Mouse (Mus musculus) left cerebral cortex, postnatal 10 days (tissue): ENCODE results near the gene Pls1. TPM values are rescaled to one million over a fixed set of nuclear protein-coding genes. Genes with fewer than 3 reads are reported as not detected.

ENCODE experiments used
- DNase-seq, 2 experiments: peaks; one replicate each; pipeline ENCODE4 v3.0.0; 2021 to 2022; ENCODE audit warnings: low spot score in 2 of 2, mixed read lengths in 1 of 2; ENCODE audit errors: extremely low spot score in 1 of 2
- intact Hi-C: fragments of 180-260 bp; cut with DNase I; formaldehyde crosslinking; loops from one replicate; pipeline ENCODE4 v1.15.1; 2025
- total RNA-seq, 2 experiments: library from RNA; stranded (reverse); gene quantifications; 2 replicates each; pipeline ENCODE4 v1.2.3; 2021

The Pls1 gene
- total RNA-seq, 2 experiments from 2014 or later = 4.2 to 5.6 TPM

GRCm38 (mm10) chr9:95747298-95747697 is 97.8 kb downstream of the Pls1 start:
- DNase-seq = no peak
- intact Hi-C loops = loop anchor here (5.0 kb wide), 1 partner anchor 110 kb away; the partner anchor contains the start of gene Atr

DNA sequence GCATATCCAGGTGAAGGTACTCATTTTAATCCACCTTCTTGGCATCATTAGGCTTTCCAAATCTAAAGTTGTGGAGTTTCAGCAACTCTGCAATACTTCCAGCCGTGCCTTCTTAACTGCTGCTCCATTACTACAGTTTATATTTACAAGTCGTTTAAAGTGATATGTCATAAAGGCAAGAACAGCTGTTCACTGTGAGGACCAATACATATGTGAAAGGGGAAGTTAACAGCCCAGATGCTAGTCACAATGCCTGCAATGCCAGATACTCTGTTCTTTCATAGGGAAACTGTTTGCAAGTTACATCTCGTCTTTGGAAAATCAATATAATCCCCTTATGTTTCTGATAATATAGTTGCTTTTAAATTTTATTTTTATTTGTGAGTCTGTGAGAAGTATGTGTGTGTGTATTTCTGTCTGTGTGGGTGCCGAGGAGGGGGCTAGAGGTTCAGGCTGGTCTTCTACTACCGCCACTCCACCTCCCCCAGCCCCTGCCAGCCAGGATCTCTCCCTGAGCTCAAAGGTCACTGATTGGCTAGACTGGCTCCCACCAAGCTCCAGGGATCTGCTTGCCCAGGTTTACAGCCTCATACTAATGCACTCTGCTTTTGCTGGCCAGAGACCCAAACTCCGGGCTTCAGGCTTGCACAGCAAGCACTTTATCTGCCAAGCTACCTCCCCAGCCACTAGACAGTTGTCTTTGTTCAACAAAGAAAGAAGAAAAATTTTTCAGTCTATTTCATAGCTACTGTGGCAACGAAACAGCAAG is 100.1 kb downstream of the Pls1 start:
- no peak for DNase-seq
- intact Hi-C loops = loop anchor here (5.0 kb wide), 1 partner anchor 112 kb away; the partner anchor contains the start of gene Atr

DNA sequence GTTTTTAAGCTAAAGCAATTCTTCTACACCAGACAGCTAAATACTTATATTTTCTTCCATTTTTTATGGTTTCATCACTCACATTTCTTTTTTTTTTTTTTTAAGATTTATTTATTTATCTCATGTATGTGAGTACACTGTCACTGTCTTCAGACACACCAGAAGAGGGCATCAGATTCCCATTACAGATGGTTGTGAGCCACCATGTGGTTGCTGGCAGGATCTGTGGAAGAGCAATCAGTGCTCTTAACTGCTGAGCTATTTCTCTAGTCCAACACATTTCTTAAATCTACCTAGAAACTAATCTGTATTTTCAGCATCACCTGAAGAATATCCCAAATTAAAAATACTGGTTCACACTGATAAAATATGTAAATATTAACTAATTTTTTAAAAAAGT is 108.9 kb downstream of the Pls1 start:
- intact Hi-C loops = loop anchor here (5.0 kb wide), 1 partner anchor 116 kb away; no protein-coding TSS in a partner anchor
- no peak for DNase-seq

GRCm38 (mm10) chr9:95712574-95712973 is 132.5 kb downstream of the Pls1 start:
- no peak for DNase-seq
- intact Hi-C loops = loop anchor here (5.0 to 10.0 kb wide), 2 partner anchors 142 to 220 kb away; partner anchors contain the start of gene Atr

GRCm38 (mm10) chr9:95708943-95709342 is 136.2 kb downstream of the Pls1 start:
- DNase-seq = no peak
- intact Hi-C loops = no loop called here

DNA sequence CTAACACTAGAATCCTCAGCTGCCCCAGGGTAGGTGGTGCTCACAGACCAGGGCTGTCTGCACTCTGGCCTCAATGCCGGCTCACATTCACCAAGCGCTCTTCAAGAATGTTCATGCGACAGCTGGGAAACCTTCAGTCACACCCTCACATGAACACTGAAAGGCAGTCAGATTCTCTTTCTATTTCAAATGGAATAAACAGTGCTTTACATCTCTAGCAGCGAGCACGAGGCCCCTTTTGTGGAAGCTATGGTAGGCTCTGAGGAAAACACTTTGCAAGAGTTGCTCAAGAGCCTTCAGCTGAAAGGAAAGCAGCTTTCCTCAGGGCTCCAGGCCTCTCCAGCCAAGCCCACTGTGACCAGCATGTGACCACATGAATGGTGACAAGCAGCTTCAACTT is 139.7 kb downstream of the Pls1 start:
- intact Hi-C loops = no loop called here
- DNase-seq = no peak

DNA sequence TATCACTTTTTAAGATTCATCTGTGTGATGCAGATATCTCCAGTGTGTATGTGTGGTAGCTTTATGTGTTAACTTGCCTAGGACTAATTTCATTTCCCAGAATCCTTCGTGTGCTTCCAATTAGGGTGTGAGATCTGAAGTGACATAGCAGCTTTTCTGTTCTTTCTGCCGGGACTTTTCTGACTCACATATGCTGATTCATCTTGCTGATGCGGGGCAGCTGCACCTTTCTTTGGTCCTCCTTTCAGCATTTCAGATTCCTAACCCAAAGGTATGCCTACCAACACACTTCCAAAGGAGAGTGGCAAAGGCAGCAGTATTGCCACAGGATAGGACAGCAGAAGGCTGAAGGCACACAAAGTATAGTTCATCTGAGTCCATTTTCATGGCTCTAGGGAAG is 141.0 kb downstream of the Pls1 start:
- DNase-seq = no peak
- intact Hi-C loops = no loop called here

Other genes with a start within 250 kb of the Pls1 start
- 1 to 10 TPM; 1.9 to 2.0 TPM for gene Pcolce2, start 207.7 kb downstream of the Pls1 start, total RNA-seq
- gene Trpc1, start 94.9 kb downstream of the Pls1 start, total RNA-seq = 10 to 100 TPM; 46.8 to 52.1 TPM
- 10 to 100 TPM; 13.3 to 14.1 TPM for gene Atr, start 12.3 kb upstream of the Pls1 start, total RNA-seq
- 10 to 100 TPM; 27.8 to 31.7 TPM for gene Xrn1, start 109.4 kb upstream of the Pls1 start, total RNA-seq